Mouse (Mus musculus) cerebellum, adult 9-10 months (tissue): ENCODE results near the gene Il17rb.
A peak's percentile ranks its signal among the peaks of the same experiment; 100 is the strongest.

Experiments used
- DNase-seq: peaks from one replicate; pipeline ENCODE4 v3.0.0; 2022

Il17rb gene

DNA sequence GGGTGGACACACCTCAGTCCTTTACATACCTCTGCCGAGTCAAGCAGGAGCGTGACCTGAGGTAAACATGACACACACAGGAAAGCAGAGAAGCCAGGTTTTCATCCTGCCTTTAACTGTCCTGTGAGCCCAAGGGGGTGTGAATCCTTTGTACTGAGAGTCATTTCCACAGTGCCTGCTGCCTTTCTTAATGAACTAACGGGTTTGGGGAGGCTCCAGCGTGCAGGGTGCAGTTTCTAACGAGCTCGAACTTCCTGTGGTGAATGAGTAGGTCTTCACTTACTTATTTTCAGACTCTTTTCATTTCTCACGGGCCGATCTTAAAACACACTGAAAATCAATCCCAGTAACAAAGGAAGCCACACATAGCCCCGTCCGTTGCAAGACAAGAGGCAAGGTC lies 5.8 kb upstream of the Il17rb start:
- no peak for DNase-seq

DNA sequence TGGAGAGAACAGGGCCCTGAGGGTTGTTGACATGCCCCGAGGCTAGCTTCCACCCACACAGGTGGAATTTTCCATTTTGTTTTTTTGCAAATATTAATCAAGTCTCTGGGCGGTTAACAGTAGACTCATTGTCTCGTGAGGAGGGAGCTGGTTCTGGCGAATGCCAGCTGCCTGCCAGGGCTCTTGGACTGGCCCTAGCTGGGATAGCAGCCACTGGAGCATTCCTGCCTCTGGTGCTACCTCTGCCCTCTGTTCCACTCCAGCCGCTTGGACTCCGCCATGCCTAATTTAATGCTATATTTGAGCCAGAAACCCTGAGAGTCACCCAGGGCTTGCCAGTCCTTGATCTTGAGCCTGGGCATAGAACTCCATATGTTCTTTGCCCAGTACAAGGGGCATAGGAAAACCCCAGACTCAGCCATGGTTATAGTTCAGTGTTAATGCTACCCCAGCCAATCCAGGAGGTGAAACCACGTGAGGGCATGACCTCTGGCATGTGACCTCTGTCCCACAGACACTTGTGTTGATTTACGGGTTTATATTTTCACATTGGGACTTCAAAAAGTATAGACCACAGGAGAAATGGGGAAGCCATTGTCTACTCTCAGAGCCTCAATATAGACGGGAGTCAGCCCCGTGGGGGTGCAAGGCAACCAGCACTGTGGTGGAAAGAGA lies 3.3 kb upstream of the Il17rb start:
- no peak for DNase-seq

DNA sequence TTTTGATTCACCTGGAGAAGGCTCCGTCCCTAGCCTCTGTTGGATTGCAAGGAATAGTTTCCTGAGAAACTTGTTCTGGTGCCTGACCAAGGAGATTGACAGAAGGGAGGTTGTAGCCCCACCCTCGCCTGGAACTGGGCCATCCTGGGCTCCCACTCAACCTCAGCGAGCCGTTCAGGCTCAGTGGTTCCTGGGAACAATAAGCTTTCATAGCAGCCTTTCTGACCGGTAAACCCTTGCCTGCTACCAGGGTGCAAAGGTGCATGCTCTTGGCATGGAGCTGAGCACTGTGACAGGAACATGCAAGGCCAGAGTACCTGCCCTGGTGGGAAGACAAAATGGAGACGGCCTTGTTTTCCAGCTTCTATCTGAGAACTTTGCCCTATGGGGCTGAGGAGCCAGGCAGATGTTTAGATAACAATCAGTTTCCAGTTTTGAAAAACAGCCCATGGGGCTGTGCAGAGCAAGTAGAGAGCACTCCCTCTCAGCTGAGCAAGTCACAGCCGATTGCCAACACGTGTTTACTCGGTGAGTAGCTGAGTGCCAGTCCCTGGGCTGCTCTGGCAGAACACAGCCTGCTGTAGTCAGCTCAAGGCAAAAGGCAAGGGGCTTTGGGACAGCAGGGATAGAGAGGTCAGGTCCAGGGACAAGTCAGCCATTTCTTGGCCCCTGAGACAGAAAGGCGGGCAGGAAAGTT lies 1.3 kb upstream of the Il17rb start:
- DNase-seq, result no peak

DNA sequence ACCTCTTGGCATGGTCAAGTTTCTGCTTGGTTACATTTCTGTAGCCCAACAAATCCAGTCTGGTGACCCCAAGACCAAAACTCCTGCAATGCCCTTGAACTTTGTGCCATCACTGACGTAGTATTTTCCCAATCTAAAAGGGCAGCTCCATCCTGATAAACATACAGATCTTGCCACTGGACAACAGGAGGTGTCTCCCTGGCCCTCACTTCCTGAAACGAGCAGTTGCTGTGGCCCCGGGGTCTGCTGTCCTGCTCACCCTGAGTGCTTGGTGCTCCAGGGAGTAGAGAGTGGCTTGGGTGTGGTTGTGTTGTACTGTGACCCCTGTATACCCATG lies 9.3 kb downstream of the Il17rb start:
- DNase-seq, result no peak

DNA sequence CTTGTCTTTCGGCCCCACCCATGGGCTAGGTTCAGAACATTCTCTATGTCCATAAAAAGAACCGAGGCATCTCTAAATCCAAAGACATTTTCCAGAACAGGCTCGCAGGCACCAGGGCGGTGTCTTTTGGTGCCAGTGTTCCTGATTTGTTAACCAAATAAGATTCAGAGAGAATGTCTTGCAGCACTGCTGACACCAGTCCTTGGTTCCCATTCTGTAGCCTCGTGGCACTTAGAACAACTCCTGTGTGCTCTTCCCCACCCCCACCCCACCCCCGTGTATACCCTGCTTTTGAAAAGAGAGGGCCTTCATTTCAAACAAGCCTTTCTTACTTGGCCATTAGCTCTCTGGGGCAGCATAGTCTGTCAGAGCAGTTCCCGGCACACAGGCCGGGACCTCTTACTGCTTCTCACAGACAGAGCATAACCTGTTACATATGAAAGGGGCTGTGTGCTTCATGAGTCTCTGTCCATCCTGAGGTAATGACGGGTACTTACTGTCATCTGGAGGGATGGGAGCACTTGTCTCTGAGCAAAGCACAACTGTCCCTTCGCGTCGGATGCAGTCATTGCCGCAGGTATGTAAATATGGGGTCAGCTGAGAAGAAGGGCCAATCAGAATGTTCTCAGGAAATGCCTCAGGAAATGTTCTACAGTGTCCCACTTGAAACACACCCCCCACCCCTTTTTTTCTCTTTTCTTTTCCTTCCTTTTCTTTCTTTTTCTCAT lies 9.8 kb downstream of the Il17rb start:
- no peak for DNase-seq

DNA sequence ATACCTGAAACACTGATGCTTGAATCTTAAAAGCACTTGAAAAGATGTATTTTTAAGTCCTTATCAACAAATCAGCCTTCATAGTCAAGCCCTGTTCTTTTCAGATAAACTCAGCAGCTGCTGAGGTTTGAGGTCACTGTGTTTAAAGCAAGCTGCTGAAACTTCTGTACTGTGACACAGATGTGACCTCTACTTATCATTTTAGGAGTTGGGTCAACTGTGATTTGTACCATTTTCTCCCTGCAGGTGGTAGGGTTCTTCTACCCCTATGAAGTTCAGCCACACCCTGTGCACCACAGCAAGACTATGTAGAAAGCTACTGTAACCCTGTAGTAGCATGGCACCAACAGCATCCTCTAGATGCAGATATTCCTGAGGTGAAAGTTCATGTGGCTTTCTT lies 11.4 kb downstream of the Il17rb start:
- DNase-seq, result no peak

DNA sequence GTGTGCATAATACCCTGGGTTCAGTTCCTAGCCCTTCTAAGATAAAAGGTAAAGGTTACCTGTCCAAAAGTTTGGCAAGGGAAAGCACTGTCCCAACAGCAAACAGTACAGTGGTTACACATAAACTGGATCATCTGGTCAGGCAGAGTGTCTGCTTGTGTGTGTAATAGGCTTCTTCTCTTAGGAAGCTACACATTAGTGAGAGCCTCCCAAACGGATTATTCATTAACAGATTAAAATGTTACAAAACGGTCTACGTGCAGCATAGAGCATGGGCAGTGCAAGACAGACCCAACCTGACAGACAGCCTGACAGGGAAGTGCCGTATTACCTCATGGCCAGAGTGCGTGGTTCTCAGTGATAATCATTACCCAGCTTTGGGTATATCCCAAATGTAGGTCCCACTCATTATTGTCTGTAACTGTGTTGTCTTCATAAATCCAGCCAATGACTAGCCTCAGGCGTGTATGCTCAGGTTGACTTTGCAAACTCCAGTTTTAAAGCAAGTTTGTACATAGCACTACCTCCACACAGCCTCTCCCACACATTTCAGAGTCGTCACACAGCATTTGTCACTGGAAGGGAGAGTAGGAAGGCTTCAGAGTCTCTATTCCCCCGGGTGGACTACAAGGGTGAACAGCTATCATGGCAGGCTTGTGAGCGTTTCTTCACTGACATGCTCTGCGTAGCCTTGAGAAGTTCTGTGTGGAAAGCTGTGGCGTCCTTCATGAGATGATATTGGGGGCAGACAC lies 12.5 kb downstream of the Il17rb start:
- no peak for DNase-seq

DNA sequence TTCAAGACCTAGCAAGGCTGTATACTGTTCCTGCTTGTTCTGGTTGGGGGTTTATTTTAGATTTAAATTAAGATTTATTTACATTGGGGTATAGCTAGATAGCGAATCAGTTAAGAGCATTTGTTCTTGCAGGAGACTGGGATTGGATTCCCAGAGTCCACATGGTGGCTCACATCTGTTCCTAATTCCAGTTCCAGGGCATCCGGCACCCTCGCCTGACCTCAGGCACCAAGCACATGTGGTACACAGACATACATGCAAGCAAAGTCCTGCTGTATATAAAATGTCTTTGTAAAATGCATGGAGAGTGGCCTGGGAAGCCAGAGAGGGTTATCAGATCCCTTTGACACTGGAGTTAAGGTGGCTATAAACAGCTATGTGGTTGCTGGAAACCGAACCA lies 13.7 kb downstream of the Il17rb start:
- DNase-seq, result no peak

DNA sequence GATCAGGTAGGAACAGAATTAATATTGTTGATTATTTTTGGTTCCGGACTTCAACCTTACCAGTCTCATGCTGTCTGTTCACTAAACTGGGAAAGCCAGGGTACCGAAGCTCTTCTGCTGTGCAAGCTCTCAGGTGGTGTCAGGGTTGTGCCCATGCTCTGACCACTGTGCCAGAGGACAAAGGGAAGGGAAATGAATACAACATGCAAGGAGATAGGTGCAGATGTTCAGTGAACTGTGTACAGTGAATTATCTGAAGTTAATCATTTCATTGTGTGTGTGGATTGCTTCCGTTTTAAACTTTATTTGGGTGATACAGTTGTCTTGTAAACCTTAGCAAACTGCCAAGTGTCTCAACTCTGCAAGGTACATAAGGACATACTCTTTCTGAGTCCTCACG lies 20.4 kb downstream of the Il17rb start:
- DNase-seq, result no peak

DNA sequence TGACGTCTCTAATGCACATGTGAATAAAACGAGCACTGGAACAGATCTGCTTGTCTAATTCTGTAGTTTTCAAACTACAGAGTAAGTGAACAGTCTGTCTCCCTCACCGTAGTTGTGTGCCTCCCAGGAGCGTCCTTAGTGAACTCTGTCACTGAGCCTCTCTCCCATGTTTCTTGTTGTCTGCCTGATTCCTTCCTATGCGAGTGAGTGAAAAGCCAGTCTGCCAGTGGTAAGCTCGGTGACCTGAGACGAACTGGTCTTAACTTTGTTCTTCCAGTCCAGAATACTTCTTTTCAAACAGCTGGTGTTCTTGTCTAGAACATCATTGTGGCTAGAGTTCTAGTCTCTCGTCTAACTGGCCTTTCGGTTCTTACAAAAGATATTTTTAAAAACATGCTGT lies 21.0 kb downstream of the Il17rb start:
- no peak for DNase-seq

DNA sequence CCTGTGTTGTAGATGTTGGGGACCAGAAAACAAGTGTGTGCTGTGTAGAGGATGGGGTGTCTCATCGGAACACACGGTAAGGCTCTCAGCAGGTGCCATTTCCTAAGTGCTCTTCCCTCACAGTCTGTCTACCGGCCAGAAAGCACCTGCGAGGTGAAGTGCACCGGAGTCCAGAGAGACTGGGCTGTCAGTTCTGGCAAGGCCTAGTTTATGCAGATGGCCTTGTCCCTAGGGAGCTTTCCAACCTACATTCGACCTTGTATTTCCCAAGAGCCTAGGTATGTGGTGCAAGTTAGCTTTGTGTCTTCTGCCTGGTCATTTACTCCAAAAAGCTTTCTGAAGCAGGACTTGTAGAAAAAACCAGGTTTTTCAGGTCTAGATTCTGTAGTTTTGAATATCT lies 21.4 kb downstream of the Il17rb start:
- no peak for DNase-seq

DNA sequence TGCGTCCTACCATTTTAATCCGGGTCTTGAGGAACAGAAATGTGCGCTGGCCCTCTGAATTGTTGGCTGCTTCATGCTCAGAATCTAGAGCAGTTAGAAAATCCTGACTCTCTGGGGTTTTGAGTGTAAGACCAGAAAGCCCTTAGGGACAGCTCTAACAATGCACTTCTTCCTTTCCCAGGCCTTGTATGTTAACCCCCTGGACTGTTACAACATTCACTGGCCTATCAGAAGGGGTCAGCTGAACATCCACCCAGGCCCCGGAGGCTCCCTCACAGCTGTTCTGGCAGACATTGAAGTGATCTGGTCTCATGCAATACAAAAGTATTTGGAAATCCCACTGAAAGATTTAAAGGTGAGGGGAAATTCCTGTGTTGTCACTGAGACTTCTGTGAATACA lies 22.6 kb downstream of the Il17rb start:
- DNase-seq, result no peak

DNA sequence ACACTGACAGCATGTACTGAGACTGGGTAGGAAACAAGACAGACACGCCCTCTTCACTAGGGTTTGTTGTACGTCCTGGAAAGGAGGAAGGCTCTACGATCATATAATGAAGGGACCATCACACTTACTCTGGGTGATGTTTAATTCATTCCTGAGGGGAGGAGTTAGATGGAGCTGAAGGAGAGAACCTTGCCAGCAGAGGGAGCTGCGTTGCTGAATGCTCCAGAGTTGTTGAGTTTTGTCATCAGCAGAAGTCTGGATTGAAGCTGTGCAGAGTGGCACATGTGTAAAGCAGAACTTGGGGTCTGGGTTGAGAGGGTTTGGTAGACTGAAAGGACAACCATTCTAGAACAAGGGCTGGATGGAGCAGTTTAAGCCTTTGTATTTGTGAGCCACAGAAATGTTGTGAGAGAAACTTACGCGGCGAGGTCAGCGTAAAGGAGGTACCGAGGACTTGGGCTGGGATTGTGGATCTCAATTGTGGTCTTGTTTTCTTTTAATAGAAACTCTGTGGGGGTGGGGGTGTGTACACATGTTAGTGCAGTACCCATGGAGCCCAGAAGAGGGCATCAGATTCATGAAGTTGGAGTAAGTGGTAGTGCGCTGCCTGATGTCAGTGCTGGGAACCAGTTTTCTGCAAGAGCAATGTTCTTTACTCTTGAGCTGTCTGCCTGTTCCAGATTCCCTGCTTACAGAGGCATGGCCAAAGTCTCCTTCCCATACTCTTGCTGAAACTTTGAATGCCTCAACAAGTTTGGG lies 28.1 kb downstream of the Il17rb start:
- DNase-seq, result peak; percentile 39

DNA sequence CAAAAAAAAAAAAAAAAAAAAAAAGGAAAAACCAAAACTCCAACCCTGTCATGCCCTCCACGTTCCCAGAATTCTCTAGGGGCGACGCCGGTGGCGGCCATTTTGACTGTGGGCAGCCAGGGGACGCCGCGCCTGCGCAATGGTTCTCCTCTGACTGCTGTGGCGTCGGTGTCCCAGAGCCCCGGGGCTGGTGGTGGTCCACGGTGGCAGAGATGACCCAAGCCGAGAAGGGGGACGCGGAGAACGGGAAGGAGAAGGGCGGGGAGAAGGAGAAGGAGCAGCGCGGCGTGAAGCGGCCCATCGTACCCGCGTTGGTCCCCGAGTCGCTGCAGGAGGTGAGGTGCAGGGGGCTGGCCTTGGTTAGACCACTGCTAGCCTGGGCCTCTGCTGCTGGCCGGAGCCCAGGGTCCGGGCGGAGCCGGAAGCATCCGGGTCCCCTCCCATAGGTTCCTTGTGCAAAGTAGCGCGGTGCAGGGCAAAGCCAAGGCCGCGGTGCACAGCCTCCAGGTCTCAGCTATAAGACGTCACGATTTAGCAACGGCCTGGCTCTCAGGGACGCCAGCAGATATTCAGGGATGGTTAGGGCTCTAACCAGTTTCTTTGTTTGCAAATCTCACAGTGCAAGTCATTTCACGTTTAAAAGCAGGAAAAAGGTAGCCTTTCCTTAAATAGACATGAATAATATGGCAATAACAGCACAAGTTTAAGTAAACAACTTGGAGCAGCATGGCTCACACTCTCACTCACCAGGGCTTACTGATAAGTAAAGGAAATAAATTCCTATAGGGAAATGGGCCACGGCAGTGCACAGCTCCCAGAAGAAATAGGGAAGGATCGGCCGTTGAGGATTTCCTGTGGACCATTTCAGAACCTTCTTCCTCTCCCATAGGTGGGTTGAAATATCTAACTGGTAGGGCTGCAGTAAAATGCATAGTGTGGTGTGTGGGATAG lies 30.2 kb downstream of the Il17rb start, which contains the start of gene Actr8:
Gene Actr8, plus strand, starts transcription at position 84 of the 951 bp plus-strand sequence.
- DNase-seq, result peak; percentile 92

DNA sequence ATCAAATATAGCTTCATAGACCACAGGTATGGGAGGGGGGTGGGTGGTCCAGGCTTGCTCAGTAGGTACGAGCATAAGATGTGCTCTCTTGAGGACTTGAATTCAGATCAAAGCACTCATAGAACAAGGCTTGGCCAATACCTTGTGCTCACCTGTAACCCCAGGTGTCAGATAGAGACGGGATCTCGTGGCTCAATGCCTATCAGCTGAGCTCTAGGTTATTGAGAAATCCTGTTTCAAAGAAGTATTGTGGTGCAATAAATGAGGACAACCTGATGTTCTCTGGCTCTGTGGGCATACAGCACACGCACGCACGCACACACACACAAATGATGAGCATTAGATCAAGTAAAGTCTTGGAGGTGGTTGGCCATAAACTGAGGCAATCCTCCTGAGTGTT lies 31.8 kb downstream of the Il17rb start:
- DNase-seq, result no peak

DNA sequence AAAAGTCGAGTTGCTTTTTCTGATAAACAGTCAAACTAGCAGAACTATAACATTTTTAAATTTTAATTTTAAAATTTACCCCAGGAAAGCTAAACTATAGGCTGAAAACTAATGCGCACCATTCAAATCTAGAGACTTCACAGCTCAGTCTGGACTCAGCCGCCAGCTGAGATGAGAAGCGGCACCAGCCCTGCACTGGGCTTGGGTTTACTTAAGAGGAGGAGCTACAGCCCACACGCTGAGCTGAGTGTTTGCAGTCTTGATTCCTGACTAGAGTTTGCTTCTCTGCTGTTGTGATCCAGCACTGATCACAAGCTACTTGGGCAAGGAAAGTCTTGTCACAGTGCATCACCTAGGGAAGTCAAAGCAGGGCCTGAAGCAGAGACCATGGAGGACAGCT lies 36.7 kb downstream of the Il17rb start:
- DNase-seq, result no peak

DNA sequence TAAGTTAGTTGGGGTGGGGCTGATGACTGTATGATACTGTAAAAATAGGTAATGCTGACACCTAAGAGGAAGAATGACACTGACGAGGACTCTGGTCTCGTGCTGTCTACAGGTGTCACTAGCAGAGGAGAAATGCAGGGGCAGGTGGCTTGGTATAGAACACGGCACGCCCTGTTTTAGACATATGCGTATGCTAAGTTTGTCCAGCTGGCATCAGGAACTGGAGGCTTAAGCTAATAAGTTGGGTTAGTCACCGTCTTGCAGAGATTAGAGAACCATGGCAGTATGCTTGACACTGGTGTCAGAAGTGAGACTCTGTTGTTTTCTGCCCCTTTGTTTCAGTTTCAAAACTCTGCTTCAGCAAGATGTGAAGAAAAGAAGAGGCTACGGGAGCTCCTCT lies 37.2 kb downstream of the Il17rb start:
- no peak for DNase-seq

DNA sequence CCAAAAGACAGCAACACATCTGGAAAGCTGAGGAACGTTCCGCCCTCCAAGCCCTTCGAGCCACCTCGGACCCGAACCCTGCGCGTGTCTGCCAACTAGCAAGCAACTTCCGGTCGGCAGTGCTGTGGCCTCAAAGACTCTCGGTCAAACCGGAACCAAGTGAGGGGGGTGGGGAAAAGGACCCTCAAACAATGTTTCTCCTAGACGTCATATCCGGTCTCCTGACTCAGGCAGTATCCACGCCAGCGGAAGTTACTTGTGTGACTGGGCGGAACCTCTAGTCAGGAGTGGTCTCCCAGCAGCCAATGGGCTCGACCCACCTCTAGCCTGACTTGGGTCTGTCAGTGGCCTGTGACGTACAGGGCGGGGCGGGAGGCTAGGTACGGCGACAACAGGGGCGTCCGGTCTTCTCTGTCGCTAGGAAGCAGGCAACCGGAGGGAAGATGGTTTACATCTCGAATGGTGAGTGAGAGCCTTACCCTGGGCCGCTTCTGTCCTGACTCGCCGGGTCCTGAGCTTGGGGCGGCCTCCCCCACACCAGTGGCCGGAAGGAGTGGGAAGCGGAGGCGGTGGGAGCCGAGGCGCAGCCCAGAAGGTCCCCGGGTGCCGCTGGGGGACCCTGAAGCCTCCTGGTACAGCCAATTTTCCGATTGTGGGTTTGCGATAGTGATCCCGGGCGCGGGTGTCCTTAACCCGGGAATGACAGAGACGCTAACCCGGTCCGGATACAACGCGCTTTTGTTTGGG lies 40.4 kb downstream of the Il17rb start, which contains the start of gene Selenok:
Gene Selenok, plus strand, starts transcription at position 234 of the 747 bp plus-strand sequence.
- peak; percentile 100 for DNase-seq

DNA sequence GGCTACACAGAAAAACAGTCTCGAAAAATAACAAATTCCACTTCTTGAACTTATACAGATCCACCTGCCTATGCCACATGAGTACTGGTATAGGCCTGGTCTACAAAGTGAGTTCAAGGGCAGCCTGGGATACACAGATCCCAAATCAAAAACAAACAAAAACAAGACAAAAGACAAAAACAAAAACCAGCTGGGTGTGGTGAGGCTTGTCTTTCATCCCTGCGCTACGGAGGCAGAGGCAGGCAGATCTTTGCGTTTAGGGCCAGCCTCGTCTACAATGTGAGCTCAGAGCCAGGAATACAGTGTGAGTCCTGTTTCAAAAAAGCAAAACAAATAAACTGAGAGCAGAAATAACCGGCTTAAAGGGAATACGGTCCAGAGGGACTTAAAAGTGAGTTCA lies 41.1 kb downstream of the Il17rb start:
- no peak for DNase-seq

DNA sequence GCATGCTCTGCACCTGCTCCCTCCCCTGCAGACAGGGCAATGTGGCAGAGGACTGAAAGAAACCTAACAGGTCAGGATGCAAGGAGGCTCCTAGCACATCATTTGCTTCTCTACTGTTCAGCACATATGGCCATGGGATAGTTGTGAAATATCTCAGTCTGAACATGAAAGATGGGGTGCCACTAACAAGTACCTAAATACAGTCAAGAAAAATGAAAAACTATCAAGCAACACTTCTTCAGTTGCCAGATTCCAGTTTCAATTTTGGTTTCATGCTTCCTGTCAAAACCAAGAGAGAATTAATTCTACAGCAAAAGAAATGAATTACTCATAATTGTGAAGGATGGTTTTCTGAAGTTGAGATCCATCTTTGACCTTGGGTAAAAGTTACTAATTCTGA lies 51.3 kb downstream of the Il17rb start:
- DNase-seq, result no peak

DNA sequence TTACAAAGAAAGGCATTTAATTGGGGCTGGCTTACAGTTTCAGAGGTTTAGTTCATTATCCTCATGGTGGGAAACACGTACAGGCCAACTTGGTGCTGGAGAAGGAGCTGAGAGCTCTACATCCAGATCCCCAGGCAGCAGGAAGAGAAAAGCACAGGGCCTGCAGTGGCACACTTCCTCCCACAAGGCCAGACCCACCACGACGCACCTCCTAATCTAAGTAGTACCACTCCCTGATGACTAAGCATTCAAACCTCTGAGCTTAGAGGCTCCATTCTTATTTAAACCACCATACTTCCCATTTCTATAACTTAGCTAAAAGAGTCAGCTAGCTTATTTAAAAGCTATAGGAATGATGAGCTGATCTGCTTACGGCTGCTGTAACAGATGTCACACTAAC lies 57.9 kb downstream of the Il17rb start:
- no peak for DNase-seq
